Mouse (Mus musculus) cerebellum, postnatal 4 days (tissue): ENCODE measurements around the gene Mlana.

ENCODE experiments used
- DNase-seq, 2 experiments: peaks; one replicate each; pipeline ENCODE4 v3.0.0; 2022; ENCODE audit warnings: low spot score in 2 of 2, mixed read lengths in 1 of 2

Gene Mlana

DNA sequence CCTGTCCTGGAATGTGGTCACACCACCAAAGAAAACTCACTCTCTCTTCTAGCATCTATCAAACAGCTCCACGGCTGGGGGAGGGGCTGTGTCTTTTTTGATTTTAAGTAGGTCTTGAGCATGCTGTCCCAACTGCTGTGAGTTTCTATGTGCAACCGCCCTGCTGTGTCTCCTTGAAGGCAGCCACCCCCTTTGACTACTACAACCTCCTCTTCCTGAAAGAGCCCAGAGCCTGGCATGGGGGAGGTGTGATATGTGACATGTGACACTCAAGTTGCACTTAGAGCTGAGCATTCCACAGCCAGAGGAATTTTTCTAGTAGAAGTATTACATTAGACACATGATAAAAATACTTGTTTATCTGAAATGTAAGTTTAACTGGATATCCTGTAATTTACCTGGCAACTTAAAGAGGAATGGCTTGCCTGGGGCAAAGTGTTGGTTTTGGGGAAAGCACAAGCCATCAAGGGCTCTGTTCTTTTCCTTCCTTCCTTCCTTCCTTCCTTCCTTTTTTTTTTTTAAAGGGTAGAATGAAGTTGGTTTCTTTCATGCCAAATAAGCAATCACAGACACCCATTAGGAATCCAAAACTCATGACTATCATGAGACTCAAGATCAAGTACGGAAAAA, at the start of gene Mlana:
TSS of gene Mlana (plus strand) at position 580 of the 630 bp plus-strand sequence.
- no peak for DNase-seq

DNA sequence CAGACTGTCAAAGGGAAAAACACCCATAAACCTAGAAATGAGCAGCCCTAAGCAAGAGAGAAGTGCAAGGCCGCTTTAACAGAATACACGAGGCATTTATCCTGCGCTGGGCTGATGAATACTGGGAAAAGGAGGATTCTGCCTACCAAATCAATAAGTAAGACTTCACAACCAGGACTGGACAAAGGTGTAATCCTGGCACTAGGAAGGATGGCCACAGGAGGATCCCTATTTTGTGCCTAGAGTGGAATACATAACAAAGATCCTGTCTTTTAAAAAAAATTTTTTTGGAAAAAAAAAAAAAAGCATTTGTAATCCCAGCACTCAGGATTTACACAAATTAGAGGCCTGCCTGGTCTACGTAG, 49.1 kb upstream of the Mlana start:
- DNase-seq: no peak

DNA sequence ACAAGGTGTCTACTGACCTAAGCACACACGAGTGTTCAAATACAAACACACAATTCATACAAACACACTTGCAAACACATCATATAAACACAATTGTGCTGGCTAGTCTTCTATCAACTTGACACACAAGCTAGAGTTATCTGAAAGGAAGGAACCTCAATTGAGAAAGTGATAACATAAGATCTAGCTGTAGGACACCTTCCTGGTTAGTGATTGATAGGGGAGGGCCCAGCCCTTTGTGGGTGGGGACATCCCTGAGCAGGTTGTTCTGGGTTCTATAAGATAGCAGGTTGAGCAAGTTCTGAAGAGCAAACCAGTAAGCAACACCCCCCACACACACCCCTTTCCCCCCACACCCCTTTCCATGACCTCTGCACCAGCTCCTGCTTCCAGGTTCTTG, 47.9 kb upstream of the Mlana start:
- DNase-seq: no peak

DNA sequence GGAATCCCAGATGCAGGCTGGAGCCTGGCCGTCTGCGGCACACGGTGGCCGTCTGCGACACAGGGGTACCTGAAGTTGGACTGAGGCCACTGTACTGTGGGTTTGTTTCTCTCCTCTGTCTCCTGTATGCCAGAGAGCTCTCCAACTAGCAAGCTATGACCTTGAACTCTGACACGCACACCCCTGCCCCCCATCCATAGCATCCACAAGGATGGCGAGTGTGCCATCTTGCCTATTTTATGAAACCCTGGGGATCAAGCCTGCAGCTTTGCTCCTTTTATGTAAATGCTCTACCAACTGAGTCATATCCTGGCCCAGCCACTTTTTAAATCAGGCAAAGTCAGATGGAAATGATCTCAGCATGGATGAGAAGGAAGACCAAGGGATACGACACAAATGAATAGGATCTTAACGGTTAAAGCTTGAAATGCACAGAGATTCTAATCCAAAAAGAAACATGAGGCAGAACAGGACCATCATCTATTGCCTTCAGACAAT, 43.8 kb upstream of the Mlana start:
- no peak for DNase-seq

DNA sequence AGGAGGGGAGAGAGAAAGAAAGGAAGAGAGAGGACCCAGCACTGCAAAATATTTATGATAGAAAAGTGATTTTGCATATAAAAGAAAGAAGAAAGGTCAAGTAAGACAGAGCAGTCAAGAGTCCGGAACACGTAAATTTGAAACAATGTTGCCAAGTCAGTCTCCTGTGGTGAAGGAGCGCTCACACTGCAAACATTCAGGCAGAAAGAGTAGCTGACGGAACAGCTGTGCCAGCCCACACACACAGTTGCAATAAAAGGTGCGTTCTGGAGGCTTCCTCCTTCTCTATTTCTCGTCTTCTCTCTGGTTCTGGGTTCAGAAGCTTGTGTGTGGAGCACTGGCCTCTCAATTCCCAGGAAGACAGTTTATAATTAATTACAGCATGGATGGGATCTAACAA, 42.5 kb upstream of the Mlana start:
- DNase-seq: no peak

GRCm38 (mm10) chr19:29656029-29656428, 41.6 kb upstream of the Mlana start:
- DNase-seq: no peak

DNA sequence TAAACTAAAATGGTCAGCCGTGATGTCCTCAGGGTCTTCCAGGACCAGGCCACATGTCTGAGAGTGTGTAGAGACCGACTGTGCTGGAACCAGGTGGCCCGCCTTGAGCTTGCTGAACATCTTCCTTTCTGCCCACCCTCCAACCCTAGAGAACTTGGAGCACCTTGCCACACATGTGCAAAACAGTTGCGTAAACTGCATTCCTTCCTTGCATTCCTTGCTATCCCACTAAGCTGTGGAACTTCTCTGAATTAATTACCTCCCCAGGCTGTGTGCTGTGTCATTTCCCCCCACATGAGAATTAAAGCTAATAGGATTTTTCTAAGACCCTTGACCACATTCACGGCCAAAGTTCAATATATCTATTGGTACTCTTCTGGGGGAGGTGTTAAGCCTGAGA, 41.0 kb upstream of the Mlana start:
- no peak for DNase-seq

- DNase-seq: no peak
These were observed 40.6 kb upstream of the Mlana start for GRCm38 (mm10) chr19:29657033-29657432.

- no peak for DNase-seq
These were observed 40.1 kb upstream of the Mlana start for GRCm38 (mm10) chr19:29657558-29657957.

GRCm38 (mm10) chr19:29658836-29659235, 38.8 kb upstream of the Mlana start:
- no peak for DNase-seq

DNA sequence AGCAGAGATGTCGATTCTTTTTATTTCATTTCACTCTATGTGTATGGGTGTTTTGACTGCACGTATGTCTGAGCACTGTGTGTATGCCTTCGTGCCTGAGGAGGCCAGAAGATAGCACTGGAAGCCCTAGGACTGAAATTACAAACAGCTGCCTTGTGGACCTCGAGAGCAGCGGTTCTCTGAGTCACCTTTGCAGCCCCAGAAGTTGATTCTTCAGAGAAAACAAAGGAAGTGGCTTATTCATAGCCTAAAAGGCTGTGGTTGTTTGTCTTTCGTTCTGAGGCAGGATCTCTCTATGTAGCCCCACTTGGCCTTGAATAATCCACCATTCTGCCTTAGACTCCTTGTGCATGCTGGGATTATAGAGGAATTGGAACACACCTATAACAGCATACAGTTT, 37.9 kb upstream of the Mlana start:
- no peak for DNase-seq

DNA sequence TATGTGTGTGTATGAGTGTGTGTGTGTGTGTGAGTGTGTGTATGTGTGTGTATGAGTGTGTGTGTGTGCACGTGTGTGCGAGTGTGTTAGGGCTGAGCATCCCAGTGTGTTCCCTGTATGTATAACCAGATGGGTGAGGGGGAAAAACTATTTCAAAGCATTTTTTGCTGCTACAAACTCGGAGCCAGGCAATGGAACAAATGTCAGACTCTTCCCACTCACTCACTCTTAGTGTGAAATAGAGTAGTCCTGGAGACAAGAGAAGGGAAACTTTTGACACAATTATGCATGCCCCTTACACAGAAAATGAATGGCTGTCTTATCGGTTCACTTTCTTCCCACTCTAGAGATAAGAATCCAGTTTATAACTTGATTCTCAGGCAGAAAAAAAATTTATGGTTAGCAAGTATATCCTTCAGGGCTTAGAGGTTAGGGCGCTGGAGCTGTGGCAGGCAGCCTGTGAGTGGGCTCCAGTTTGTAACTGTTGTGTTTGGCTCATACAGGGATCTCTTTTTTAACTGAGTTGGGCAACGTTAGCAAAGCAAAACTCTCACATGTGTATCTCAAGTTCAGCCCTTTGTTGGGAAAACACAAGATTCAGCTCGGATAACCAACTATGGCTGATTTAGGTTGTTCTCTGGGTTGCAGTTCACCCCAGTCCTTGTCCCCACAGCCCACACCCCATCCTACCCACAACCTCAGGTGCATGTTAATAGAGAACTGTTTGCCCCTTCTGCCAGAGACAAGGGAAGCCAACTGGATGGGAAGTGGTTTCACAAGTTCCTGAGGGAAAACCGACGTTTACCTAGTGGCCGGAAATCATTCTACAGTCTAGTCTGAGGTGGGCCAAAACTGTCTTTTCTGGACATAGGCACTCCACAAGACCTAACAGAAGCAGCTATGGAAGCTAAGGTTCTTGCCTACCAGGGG, 36.5 kb upstream of the Mlana start:
- DNase-seq: no peak

DNA sequence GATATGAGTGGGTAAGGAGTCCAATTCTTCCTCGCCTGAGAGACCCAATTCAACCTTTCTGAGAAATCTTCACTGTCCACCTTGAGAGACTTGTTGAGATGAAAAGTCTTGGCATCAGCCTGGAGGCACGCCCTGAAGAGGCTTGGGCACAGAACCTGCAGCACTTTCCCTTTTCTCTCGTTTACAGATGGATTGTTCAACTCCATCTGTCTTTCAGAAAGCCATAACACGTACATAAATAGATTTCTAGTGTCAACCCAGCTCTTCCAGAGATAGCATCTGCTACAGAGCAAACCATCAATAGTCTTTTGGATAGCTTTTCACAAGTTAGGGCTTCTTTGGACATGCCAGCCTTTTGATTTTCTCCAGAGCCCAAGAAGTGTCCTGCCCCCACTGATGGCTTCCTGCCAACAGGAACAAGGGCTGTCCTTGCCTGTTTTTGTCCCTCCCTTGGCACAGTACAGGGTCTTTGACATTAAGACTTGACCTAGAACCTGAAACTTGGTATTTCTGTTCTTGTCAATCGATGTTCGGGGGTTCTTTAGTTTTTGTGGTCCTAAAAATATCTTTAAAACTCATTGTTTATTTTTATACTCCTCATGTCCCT, 35.5 kb upstream of the Mlana start:
- no peak for DNase-seq

GRCm38 (mm10) chr19:29663780-29664179, 33.8 kb upstream of the Mlana start:
- DNase-seq: no peak

DNA sequence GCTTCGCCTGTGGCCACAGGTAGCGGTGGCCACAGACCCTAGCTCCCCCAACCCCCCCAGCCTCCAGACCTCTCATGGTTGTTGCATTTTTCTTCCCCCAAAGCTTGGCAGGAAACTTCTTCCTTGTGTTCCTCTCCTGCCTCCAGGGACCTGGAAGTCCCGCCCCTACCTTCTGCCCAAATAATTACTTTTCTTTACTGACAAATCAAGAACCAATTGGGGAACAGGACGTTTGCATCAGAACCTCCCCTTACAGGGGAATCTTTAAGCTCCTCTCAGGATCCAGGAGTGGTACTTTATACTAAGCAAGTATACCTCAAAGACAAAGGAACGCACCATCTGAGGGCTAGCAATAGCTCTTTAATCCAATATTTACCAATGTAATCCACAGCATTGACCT, 32.7 kb upstream of the Mlana start:
- no peak for DNase-seq

GRCm38 (mm10) chr19:29666164-29666563, 31.5 kb upstream of the Mlana start:
- no peak for DNase-seq

DNA sequence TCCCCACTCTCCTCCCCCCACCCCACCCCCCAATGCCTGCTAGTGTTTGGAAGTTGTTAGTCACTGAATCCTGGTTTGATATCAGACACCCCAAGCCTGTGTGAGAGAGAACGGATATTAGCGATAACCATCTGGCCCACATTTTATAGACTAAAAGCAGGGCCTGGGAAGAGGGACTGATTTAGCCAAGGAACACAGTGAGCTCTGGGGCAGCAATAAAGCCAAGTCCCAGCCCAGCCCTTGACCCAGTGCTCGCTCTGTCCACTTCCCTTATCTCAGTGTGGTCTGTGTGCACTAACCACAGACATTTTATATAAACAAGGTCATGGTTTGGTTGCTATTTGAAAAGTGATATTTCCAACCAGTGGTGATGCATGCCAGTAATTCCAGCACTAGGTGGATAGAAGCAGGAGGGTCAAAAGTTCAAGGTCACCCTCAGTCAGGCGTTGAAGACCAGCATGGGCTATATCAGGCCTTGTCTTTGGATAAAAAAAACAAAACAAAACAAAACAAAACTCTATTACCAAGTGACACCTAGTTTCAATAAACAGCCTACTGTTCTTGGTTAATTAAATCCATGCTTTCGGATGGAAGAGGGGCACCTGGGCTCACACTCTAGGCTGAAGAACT, 30.5 kb upstream of the Mlana start:
- DNase-seq: no peak

DNA sequence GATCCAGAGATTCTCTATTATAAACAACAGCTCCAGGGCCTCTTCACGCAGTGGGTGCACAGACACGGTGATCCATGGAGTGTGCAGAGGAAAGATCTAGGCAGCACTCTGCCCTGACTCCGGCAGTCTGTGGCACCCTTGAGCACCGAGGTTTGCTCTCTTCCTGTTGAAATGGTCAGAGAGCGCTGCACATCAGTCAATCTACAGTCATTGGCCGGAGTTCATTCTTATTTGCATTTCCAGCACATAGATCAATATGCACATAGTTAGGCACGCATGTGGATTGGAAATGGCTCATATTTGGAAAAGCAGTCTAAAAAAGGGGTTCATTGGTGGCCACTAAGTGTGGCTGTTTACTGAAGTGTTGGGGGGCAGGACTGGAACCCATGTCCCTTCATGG, 29.5 kb upstream of the Mlana start:
- DNase-seq: no peak

GRCm38 (mm10) chr19:29670247-29670646, 27.4 kb upstream of the Mlana start:
- DNase-seq: no peak

- no peak for DNase-seq
These were observed 26.5 kb upstream of the Mlana start for GRCm38 (mm10) chr19:29671160-29671559.

GRCm38 (mm10) chr19:29672660-29673059, 25.0 kb upstream of the Mlana start:
- no peak for DNase-seq

- no peak for DNase-seq
These were observed 22.7 kb upstream of the Mlana start for GRCm38 (mm10) chr19:29674946-29675345.
